Mouse (Mus musculus) forebrain, embryonic 12.5 days (tissue): ENCODE measurements around the gene Npl. TPM values are rescaled to one million over a fixed set of nuclear protein-coding genes. Genes with fewer than 3 reads are reported as not detected.
A peak's percentile ranks its signal among the peaks of the same experiment; 100 is the strongest.
"Not testable (repeated sequence)": the region's sequence is repeated elsewhere in the genome, so short reads cannot be mapped to it uniquely, and the experiment has no call there.

Source experiments
- ATAC-seq: fragments of 200-750 bp; cut with Nextera tagmentation; 2 replicates; pipeline ENCODE4 v1.8.0; 2017; ENCODE audit warnings: moderate TSS enrichment; ENCODE audit not compliant: low FRiP score
- H3K27ac ChIP-seq: fragments of 300-500 bp; sonication (generic); 2 replicates; pipeline ENCODE4 v1.5.1; 2016; ENCODE audit warnings: mild to moderate bottlenecking
- H3K27me3 ChIP-seq: fragments of 300-500 bp; sonication (generic); 2 replicates; pipeline ENCODE4 v1.6.1; 2016; ENCODE audit warnings: mild to moderate bottlenecking
- H3K36me3 ChIP-seq: fragments of 300-500 bp; sonication (generic); replicated peaks from 2 replicates; pipeline ENCODE4 v1.6.1; 2016; ENCODE audit warnings: mild to moderate bottlenecking
- H3K4me1 ChIP-seq: fragments of 300-500 bp; sonication (generic); 2 replicates; pipeline ENCODE4 v1.6.1; 2016
- H3K4me2 ChIP-seq: fragments of 300-500 bp; sonication (generic); 2 replicates; pipeline ENCODE4 v1.6.1; 2016; ENCODE audit warnings: mild to moderate bottlenecking, moderate library complexity
- H3K4me3 ChIP-seq: fragments of 300-500 bp; sonication (generic); replicated peaks from 2 replicates; pipeline ENCODE4 v1.5.1; 2016; ENCODE audit warnings: mild to moderate bottlenecking
- H3K9ac ChIP-seq: fragments of 300-500 bp; sonication (generic); 2 replicates; pipeline ENCODE4 v1.6.1; 2016; ENCODE audit warnings: mild to moderate bottlenecking
- H3K9me3 ChIP-seq: fragments of 300-500 bp; sonication (generic); 2 replicates; pipeline ENCODE4 v1.6.1; 2016
- WGBS: fragments of 180-500 bp; shearing (Covaris S2); methylation state at CpG from one replicate; pipeline ENCODE4 v1.1.7; 2016; 5-methylcytosine and 5-hydroxymethylcytosine counted together
- polyA plus RNA-seq: library from polyadenylated mRNA; unstranded; fragments of >200 nt; fragmentation: Nextera tagmentation; extraction: Ambion mirVana; gene quantifications from 2 replicates; pipeline ENCODE4 v1.2.1, GENCODE M21; 2016

Npl gene
- polyA plus RNA-seq, 1 experiment from 2014 or later: 10.9 TPM

GRCm38 (mm10) chr1:153500030-153500429, 49.8 kb downstream of the Npl start:
- Histone ChIP-seq H3K9ac (no peak overlapping the region), H3K36me3 (no peaks in the 10 kb centered on the region), H3K4me3 (no peak overlapping the region), H3K27me3 (no peaks in the 10 kb centered on the region), H3K4me2 (no peak overlapping the region), H3K27ac (no peak overlapping the region), H3K4me1 (no peaks in the 10 kb centered on the region), H3K9me3 (no peaks in the 10 kb centered on the region)
- 93% methylated on average over 9 of the region's 9 CpGs for WGBS
- ATAC-seq: no peak

GRCm38 (mm10) chr1:153496030-153496429, 53.8 kb downstream of the Npl start:
- ATAC-seq: no peak
- Histone ChIP-seq H3K4me1 (no peaks in the 10 kb centered on the region), H3K9ac (no peak overlapping the region), H3K9me3 (no peaks in the 10 kb centered on the region), H3K27ac (no peak overlapping the region), H3K4me3 (no peak overlapping the region), H3K36me3 (no peaks in the 10 kb centered on the region), H3K4me2 (no peak overlapping the region), H3K27me3 (no peaks in the 10 kb centered on the region)
- WGBS: 77% methylated on average over 3 of the region's 3 CpGs

GRCm38 (mm10) chr1:153493931-153494330, 55.9 kb downstream of the Npl start:
- H3K27ac ChIP-seq: no peak overlapping the region
- no peaks in the 10 kb centered on the region for H3K27me3 ChIP-seq
- H3K9me3 ChIP-seq: no peaks in the 10 kb centered on the region
- 37% methylated on average over 6 of the region's 6 CpGs for WGBS
- H3K36me3 ChIP-seq: no peaks in the 10 kb centered on the region
- no peak overlapping the region for H3K4me3 ChIP-seq
- ATAC-seq: no peak
- H3K4me1 ChIP-seq: no peaks in the 10 kb centered on the region
- H3K9ac ChIP-seq: no peak overlapping the region
- H3K4me2 ChIP-seq: no peak overlapping the region

- no peak overlapping the region for H3K4me2 ChIP-seq
- no peaks in the 10 kb centered on the region for H3K4me1 ChIP-seq
- 23% methylated on average over 4 of the region's 4 CpGs for WGBS
- H3K4me3 ChIP-seq: no peak overlapping the region
- no peak for ATAC-seq
- H3K9ac ChIP-seq: no peak overlapping the region
- no peaks in the 10 kb centered on the region for H3K27me3 ChIP-seq
- H3K9me3 ChIP-seq: no peaks in the 10 kb centered on the region
- H3K36me3 ChIP-seq: no peaks in the 10 kb centered on the region
- no peak overlapping the region for H3K27ac ChIP-seq
These were observed 56.5 kb downstream of the Npl start for GRCm38 (mm10) chr1:153493338-153493737.

- no peaks in the 10 kb centered on the region for H3K27me3 ChIP-seq
- ATAC-seq: no peak
- no peak overlapping the region for H3K27ac ChIP-seq
- no peaks in the 10 kb centered on the region for H3K4me1 ChIP-seq
- H3K4me2 ChIP-seq: no peak overlapping the region
- WGBS: 93% methylated on average over 1 of the region's 1 CpGs
- no peaks in the 10 kb centered on the region for H3K9me3 ChIP-seq
- H3K36me3 ChIP-seq: no peaks in the 10 kb centered on the region
- no peak overlapping the region for H3K4me3 ChIP-seq
- H3K9ac ChIP-seq: no peak overlapping the region
These were observed 58.0 kb downstream of the Npl start for GRCm38 (mm10) chr1:153491822-153492221.

- no peaks in the 10 kb centered on the region for H3K36me3 ChIP-seq
- H3K4me1 ChIP-seq: peaks cover under 1% of the 10 kb centered on the region; the same call in 1 of the 2 replicates
- no peak overlapping the region for H3K4me2 ChIP-seq
- H3K9me3 ChIP-seq: no peaks in the 10 kb centered on the region
- WGBS: 85% methylated on average over 2 of the region's 2 CpGs
- H3K27ac ChIP-seq: no peak overlapping the region
- no peaks in the 10 kb centered on the region for H3K27me3 ChIP-seq
- no peak overlapping the region for H3K4me3 ChIP-seq
- ATAC-seq: no peak
- no peak overlapping the region for H3K9ac ChIP-seq
These were observed 58.5 kb downstream of the Npl start for GRCm38 (mm10) chr1:153491345-153491744.

- H3K4me1 ChIP-seq: peaks cover 12% of the 10 kb centered on the region
- H3K9me3 ChIP-seq: no peaks in the 10 kb centered on the region
- ATAC-seq: no peak
- 83% methylated on average over 4 of the region's 4 CpGs for WGBS
- no peak overlapping the region for H3K4me3 ChIP-seq
- H3K27me3 ChIP-seq: no peaks in the 10 kb centered on the region
- H3K4me2 ChIP-seq: no peak overlapping the region
- H3K9ac ChIP-seq: no peak overlapping the region
- H3K27ac ChIP-seq: no peak overlapping the region
- H3K36me3 ChIP-seq: no peaks in the 10 kb centered on the region
These were observed 59.9 kb downstream of the Npl start for GRCm38 (mm10) chr1:153489963-153490362.

- H3K27me3 ChIP-seq: no peaks in the 10 kb centered on the region
- ATAC-seq: no peak
- 51% methylated on average over 2 of the region's 2 CpGs for WGBS
These were observed 60.3 kb downstream of the Npl start for GRCm38 (mm10) chr1:153489540-153489939.

GRCm38 (mm10) chr1:153489132-153489531, 60.7 kb downstream of the Npl start:
- H3K27ac ChIP-seq: no peak overlapping the region
- peaks cover 20% of the 10 kb centered on the region for H3K4me1 ChIP-seq
- H3K36me3 ChIP-seq: no peaks in the 10 kb centered on the region
- no peaks in the 10 kb centered on the region for H3K27me3 ChIP-seq
- no peak for ATAC-seq
- H3K9ac ChIP-seq: no peak overlapping the region
- no peak overlapping the region for H3K4me3 ChIP-seq
- 50% methylated on average over 7 of the region's 7 CpGs for WGBS
- no peak overlapping the region for H3K4me2 ChIP-seq
- H3K9me3 ChIP-seq: no peaks in the 10 kb centered on the region

More at GRCm38 (mm10) chr1:153489540-153489939, 60.3 kb downstream of the Npl start:
- Histone ChIP-seq H3K9ac (no peak overlapping the region), H3K4me1 (peaks cover 16% of the 10 kb centered on the region), H3K4me3 (no peak overlapping the region), H3K9me3 (no peaks in the 10 kb centered on the region), H3K27ac (no peak overlapping the region), H3K36me3 (no peaks in the 10 kb centered on the region), H3K4me2 (no peak overlapping the region)

- peak within 1 kb of the TSS; percentile 85 for H3K27ac ChIP-seq
- no peaks in the 10 kb centered on the region for H3K9me3 ChIP-seq
- H3K4me1 ChIP-seq: peaks cover 22% of the 10 kb centered on the region
- H3K4me2 ChIP-seq: peak within 1 kb of the TSS; percentile 80
- H3K4me3 ChIP-seq: peak within 1 kb of the TSS; percentile 99
- peaks cover 5% of the 10 kb centered on the region for H3K36me3 ChIP-seq
- WGBS: under 1% methylated on average over 35 of the region's 35 CpGs
- peak within 1 kb of the TSS; percentile 100 for H3K9ac ChIP-seq
- peak; percentile 94 for ATAC-seq
- H3K27me3 ChIP-seq: no peaks in the 10 kb centered on the region
These were observed 62.4 kb downstream of the Npl start, which contains the start of gene Dhx9 for GRCm38 (mm10) chr1:153487500-153487879. Gene Dhx9, minus strand, starts transcription at chr1:153487660.

GRCm38 (mm10) chr1:153486767-153487499, 62.9 kb downstream of the Npl start:
- Histone ChIP-seq H3K36me3 (peaks cover 11% of the 10 kb centered on the region), H3K9ac (peak overlapping the region; percentile 100), H3K4me3 (peak overlapping the region; percentile 99), H3K27me3 (no peaks in the 10 kb centered on the region), H3K4me1 (peaks cover 22% of the 10 kb centered on the region), H3K4me2 (peak overlapping the region; percentile 80), H3K27ac (peak overlapping the region; percentile 85), H3K9me3 (no peaks in the 10 kb centered on the region)
- WGBS: under 1% methylated on average over 58 of the region's 64 CpGs
- ATAC-seq: peak; percentile 84

GRCm38 (mm10) chr1:153486120-153486519, 63.7 kb downstream of the Npl start:
- peaks cover 17% of the 10 kb centered on the region for H3K36me3 ChIP-seq
- H3K9me3 ChIP-seq, H3K27ac ChIP-seq, H3K27me3 ChIP-seq, ATAC-seq: not testable (repeated sequence)
- H3K4me3 ChIP-seq: peak overlapping the region; percentile 99
- peak overlapping the region; percentile 100 for H3K9ac ChIP-seq
- 11% methylated on average over 6 of the region's 6 CpGs for WGBS
- peak overlapping the region; percentile 80 for H3K4me2 ChIP-seq
- peaks cover 22% of the 10 kb centered on the region for H3K4me1 ChIP-seq

- Histone ChIP-seq H3K4me3 (peak overlapping the region; percentile 99), H3K9ac (peak overlapping the region; percentile 42), H3K27me3 (no peaks in the 10 kb centered on the region), H3K4me2 (peak overlapping the region; percentile 80), H3K9me3 (no peaks in the 10 kb centered on the region), H3K36me3 (peaks cover 26% of the 10 kb centered on the region), H3K4me1 (peaks cover 22% of the 10 kb centered on the region), H3K27ac (no peak overlapping the region)
- no peak for ATAC-seq
- WGBS: 43% methylated on average over 2 of the region's 2 CpGs
These were observed 64.5 kb downstream of the Npl start for GRCm38 (mm10) chr1:153485201-153485796.
